Mouse (Mus musculus) hindbrain, embryonic 11.5 days (tissue): ENCODE data around the gene Gm43738. TPM values are rescaled to one million over a fixed set of nuclear protein-coding genes. Genes with fewer than 3 reads are reported as not detected.
A peak's percentile ranks its signal among the peaks of the same experiment; 100 is the strongest.

Experiments
- ATAC-seq: fragments of 200-750 bp; cut with Nextera tagmentation; 2 replicates; pipeline ENCODE4 v1.8.0; 2017; ENCODE audit warnings: mild to moderate bottlenecking, moderate TSS enrichment, moderate library complexity; ENCODE audit not compliant: low FRiP score
- DNase-seq: peaks from one replicate; pipeline ENCODE4 v3.0.0-alpha.2; 2015; ENCODE audit warnings: low spot score
- H3K27ac ChIP-seq: fragments of 300-500 bp; sonication (generic); 2 replicates; pipeline ENCODE4 v1.5.1; 2014; ENCODE audit warnings: mild to moderate bottlenecking, low read depth, low read length
- H3K27me3 ChIP-seq: fragments of 300-500 bp; sonication (generic); 2 replicates; pipeline ENCODE4 v1.6.1; 2014; ENCODE audit warnings: mild to moderate bottlenecking, low read length, moderate library complexity, mixed read lengths; ENCODE audit not compliant: control insufficient read depth, insufficient read depth
- H3K36me3 ChIP-seq: fragments of 300-500 bp; sonication (generic); 2 replicates; pipeline ENCODE4 v1.6.1; 2014; ENCODE audit warnings: mild to moderate bottlenecking, low read length, moderate library complexity, mixed read lengths; ENCODE audit not compliant: control insufficient read depth, insufficient read depth
- H3K4me1 ChIP-seq: fragments of 300-500 bp; sonication (generic); replicated peaks from 2 replicates; pipeline ENCODE4 v1.6.1; 2014; ENCODE audit warnings: low read length, mixed read lengths; ENCODE audit not compliant: control insufficient read depth, insufficient read depth
- H3K4me2 ChIP-seq: fragments of 300-500 bp; sonication (generic); replicated peaks from 2 replicates; pipeline ENCODE4 v1.6.1; 2014; ENCODE audit warnings: mild to moderate bottlenecking, low read depth, low read length
- H3K4me3 ChIP-seq: fragments of 300-500 bp; sonication (generic); 2 replicates; pipeline ENCODE4 v1.5.1; 2014; ENCODE audit warnings: low read depth, low read length
- H3K9ac ChIP-seq: fragments of 300-500 bp; sonication (generic); 2 replicates; pipeline ENCODE4 v1.6.1; 2014; ENCODE audit warnings: low read depth, low read length
- H3K9me3 ChIP-seq: fragments of 300-500 bp; sonication (generic); 2 replicates; pipeline ENCODE4 v1.6.1; 2016; ENCODE audit warnings: low read length; ENCODE audit not compliant: control insufficient read depth
- WGBS: fragments of 180-500 bp; shearing (Covaris S2); extraction: QIAGEN DNeasy Blood & Tissue Kit; methylation state at CpG from one replicate; pipeline ENCODE4 v1.1.7; 2014; 5-methylcytosine and 5-hydroxymethylcytosine counted together
- polyA plus RNA-seq: library from polyadenylated mRNA; unstranded; fragments of >200 nt; fragmentation: Nextera tagmentation; extraction: Ambion mirVana; gene quantifications from 2 replicates; pipeline ENCODE4 v1.2.1, GENCODE M21; 2014

Gm43738 gene
- polyA plus RNA-seq, 1 experiment from 2014 or later, result 0.08 TPM

DNA sequence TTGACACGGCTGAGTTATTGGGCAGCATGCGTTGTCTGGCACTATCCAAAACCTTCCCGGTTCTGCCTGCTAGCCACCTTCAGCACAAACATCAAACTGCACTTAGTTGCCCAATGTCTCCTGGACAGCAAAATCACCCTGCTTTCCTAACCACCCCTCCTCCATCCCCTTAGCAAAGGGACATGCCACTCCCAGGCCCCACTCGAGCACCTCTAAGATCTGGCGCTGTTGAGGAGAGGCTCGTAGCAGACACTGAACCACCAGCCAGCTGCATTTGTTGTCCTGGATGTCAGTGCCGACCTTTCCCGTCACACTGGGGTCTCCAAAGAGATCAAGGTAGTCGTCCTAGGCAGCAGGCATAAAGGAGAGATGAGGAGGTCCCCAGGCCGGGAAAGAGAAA, 6.9 kb downstream of the Gm43738 start:
- Histone ChIP-seq H3K27me3 (peaks cover 16% of the 10 kb centered on the region), H3K9me3 (no peaks in the 10 kb centered on the region), H3K36me3 (peaks cover 3% of the 10 kb centered on the region; the same call in 1 of the 2 replicates), H3K4me1 (peaks cover 11% of the 10 kb centered on the region), H3K9ac (no peak overlapping the region), H3K4me2 (no peak overlapping the region), H3K4me3 (no peak overlapping the region), H3K27ac (no peak overlapping the region)
- ATAC-seq (no peak), DNase-seq (no peak)
- WGBS, result 85% methylated on average over 10 of the region's 10 CpGs

GRCm38 (mm10) chr3:89093175-89093574, 7.7 kb downstream of the Gm43738 start, which contains the start of gene Rusc1:
Gene Rusc1, minus strand, starts transcription at chr3:89093311.
- H3K27ac ChIP-seq, result peak within 1 kb of the TSS; percentile 25; the same call in 1 of the 2 replicates
- peak within 1 kb of the TSS; percentile 73 for H3K9ac ChIP-seq
- H3K27me3 ChIP-seq, result peaks cover 22% of the 10 kb centered on the region
- DNase-seq (peak; percentile 87), ATAC-seq (peak; percentile 79)
- peak within 1 kb of the TSS; percentile 98 for H3K4me2 ChIP-seq
- WGBS, result 2% methylated on average over 16 of the region's 18 CpGs
- peaks cover 4% of the 10 kb centered on the region; the same call in 1 of the 2 replicates for H3K36me3 ChIP-seq
- H3K4me1 ChIP-seq, result peaks cover 13% of the 10 kb centered on the region
- no peaks in the 10 kb centered on the region for H3K9me3 ChIP-seq
- H3K4me3 ChIP-seq, result peak within 1 kb of the TSS; percentile 63

DNA sequence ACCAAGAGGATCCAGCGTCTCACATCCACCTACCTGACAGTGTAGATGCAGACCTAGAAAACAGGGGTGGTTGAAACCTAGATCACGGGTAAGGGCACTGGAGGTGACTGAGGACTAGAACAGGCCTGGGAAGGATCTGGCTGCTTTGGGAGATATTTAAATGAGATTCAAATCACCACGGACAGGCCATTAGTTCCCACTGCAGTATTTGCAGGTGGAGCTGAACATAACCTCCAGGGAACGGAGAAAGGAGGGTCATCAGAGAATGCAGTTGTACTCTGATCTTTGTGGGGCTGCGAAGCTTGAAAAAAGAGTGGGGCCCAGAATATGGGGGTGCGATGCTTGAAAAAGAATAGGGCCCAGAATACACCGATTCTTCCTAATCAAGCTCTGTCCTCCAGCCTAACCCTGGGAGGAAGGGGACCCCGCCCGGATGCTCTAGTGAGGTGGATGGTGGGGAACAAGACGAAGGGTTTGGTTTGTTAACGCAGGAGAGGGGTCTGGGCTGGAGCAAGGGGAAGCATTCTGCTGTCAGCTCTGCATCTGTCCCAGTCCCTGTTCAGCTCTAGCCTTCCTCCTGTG, 8.3 kb downstream of the Gm43738 start:
- peak overlapping the region; percentile 73 for H3K9ac ChIP-seq
- WGBS, result 13% methylated on average over 11 of the region's 11 CpGs
- DNase-seq, result peak; percentile 26
- H3K27me3 ChIP-seq, result peaks cover 24% of the 10 kb centered on the region
- peak overlapping the region; percentile 98 for H3K4me2 ChIP-seq
- H3K4me3 ChIP-seq, result peak overlapping the region; percentile 63
- H3K36me3 ChIP-seq, result peaks cover 4% of the 10 kb centered on the region; the same call in 1 of the 2 replicates
- ATAC-seq, result peak; percentile 33
- no peaks in the 10 kb centered on the region for H3K9me3 ChIP-seq
- peak overlapping the region; percentile 25; the same call in 1 of the 2 replicates for H3K27ac ChIP-seq
- peaks cover 13% of the 10 kb centered on the region for H3K4me1 ChIP-seq

- H3K9ac ChIP-seq, result peak overlapping the region; percentile 73
- H3K27me3 ChIP-seq, result peaks cover 24% of the 10 kb centered on the region
- peak overlapping the region; percentile 63 for H3K4me3 ChIP-seq
- H3K4me1 ChIP-seq, result peaks cover 13% of the 10 kb centered on the region
- no peaks in the 10 kb centered on the region for H3K9me3 ChIP-seq
- peak; percentile 40 for DNase-seq
- H3K36me3 ChIP-seq, result peaks cover 4% of the 10 kb centered on the region; the same call in 1 of the 2 replicates
- WGBS, result 6% methylated on average over 20 of the region's 20 CpGs
- peak overlapping the region; percentile 25; the same call in 1 of the 2 replicates for H3K27ac ChIP-seq
- ATAC-seq, result no peak
- peak overlapping the region; percentile 98 for H3K4me2 ChIP-seq
Measured at GRCm38 (mm10) chr3:89091811-89092508, 8.9 kb downstream of the Gm43738 start.

- DNase-seq (peak; percentile 90), ATAC-seq (peak; percentile 63)
- peaks cover 13% of the 10 kb centered on the region for H3K4me1 ChIP-seq
- peaks cover 24% of the 10 kb centered on the region for H3K27me3 ChIP-seq
- peak overlapping the region; percentile 98 for H3K4me2 ChIP-seq
- H3K27ac ChIP-seq, result peak overlapping the region; percentile 65
- 0% methylated on average over 50 of the region's 74 CpGs for WGBS
- peak overlapping the region; percentile 73 for H3K9ac ChIP-seq
- no peaks in the 10 kb centered on the region for H3K9me3 ChIP-seq
- H3K4me3 ChIP-seq, result peak overlapping the region; percentile 63
- peaks cover 4% of the 10 kb centered on the region; the same call in 1 of the 2 replicates for H3K36me3 ChIP-seq
Measured at GRCm38 (mm10) chr3:89090694-89091655, 9.9 kb downstream of the Gm43738 start.

- ATAC-seq, result peak; percentile 48
- peak overlapping the region; percentile 63 for H3K4me3 ChIP-seq
- WGBS, result under 1% methylated on average over 37 of the region's 40 CpGs
- peaks cover 24% of the 10 kb centered on the region for H3K27me3 ChIP-seq
- H3K9me3 ChIP-seq, result no peaks in the 10 kb centered on the region
- H3K27ac ChIP-seq, result peak overlapping the region; percentile 65; the same call in 1 of the 2 replicates
- H3K9ac ChIP-seq, result peak overlapping the region; percentile 73
- DNase-seq, result peak; percentile 79
- peak overlapping the region; percentile 98 for H3K4me2 ChIP-seq
- H3K36me3 ChIP-seq, result peaks cover 4% of the 10 kb centered on the region; the same call in 1 of the 2 replicates
- H3K4me1 ChIP-seq, result peaks cover 13% of the 10 kb centered on the region
Measured at GRCm38 (mm10) chr3:89089882-89090591, 10.9 kb downstream of the Gm43738 start.

- Histone ChIP-seq H3K9me3 (no peaks in the 10 kb centered on the region), H3K27ac (no peak overlapping the region), H3K9ac (no peak overlapping the region), H3K4me2 (no peak overlapping the region), H3K36me3 (peaks cover 4% of the 10 kb centered on the region; the same call in 1 of the 2 replicates), H3K27me3 (peaks cover 24% of the 10 kb centered on the region), H3K4me3 (peak overlapping the region; percentile 63; the same call in 1 of the 2 replicates), H3K4me1 (peaks cover 13% of the 10 kb centered on the region)
- DNase-seq (no peak), ATAC-seq (no peak)
- 60% methylated on average over 14 of the region's 14 CpGs for WGBS
Measured at GRCm38 (mm10) chr3:89088974-89089373, 11.9 kb downstream of the Gm43738 start.
